Mouse (Mus musculus) midbrain, postnatal 0 days (tissue): ENCODE results near the gene Adamts4. TPM values are rescaled to one million over a fixed set of nuclear protein-coding genes. Genes with fewer than 3 reads are reported as not detected.

Experiments used
- ATAC-seq: fragments of 200-750 bp; cut with Nextera tagmentation; 2 replicates; pipeline ENCODE4 v1.8.0; 2017; ENCODE audit warnings: moderate number of reproducible peaks, mild to moderate bottlenecking, moderate TSS enrichment, moderate library complexity; ENCODE audit not compliant: low FRiP score
- DNase-seq: peaks from one replicate; pipeline ENCODE4 v3.0.0-alpha.2; 2015; ENCODE audit warnings: low spot score
- H3K27ac ChIP-seq: fragments of 300-500 bp; sonication (generic); 2 replicates; pipeline ENCODE4 v1.5.1; 2014; ENCODE audit warnings: low read depth, mild to moderate bottlenecking, low read length, mixed read lengths
- H3K27me3 ChIP-seq: fragments of 300-500 bp; sonication (generic); 2 replicates; pipeline ENCODE4 v1.6.1; 2014; ENCODE audit warnings: low read length, control low read depth, mixed read lengths; ENCODE audit not compliant: insufficient read depth
- H3K36me3 ChIP-seq: fragments of 300-500 bp; sonication (generic); 2 replicates; pipeline ENCODE4 v1.6.1; 2014; ENCODE audit warnings: low read length, control low read depth, mixed read lengths; ENCODE audit not compliant: insufficient read depth
- H3K4me1 ChIP-seq: fragments of 300-500 bp; sonication (generic); 2 replicates; pipeline ENCODE4 v1.6.1; 2014; ENCODE audit warnings: mild to moderate bottlenecking, control low read depth, antibody characterized with exemption, low read length, mixed read lengths; ENCODE audit not compliant: insufficient read depth
- H3K4me2 ChIP-seq: fragments of 300-500 bp; sonication (generic); 2 replicates; pipeline ENCODE4 v1.6.1; 2014; ENCODE audit warnings: low read depth, mild to moderate bottlenecking, low read length, mixed read lengths; ENCODE audit not compliant: poor library complexity, severe bottlenecking
- H3K4me3 ChIP-seq: fragments of 300-500 bp; sonication (generic); 2 replicates; pipeline ENCODE4 v1.5.1; 2014; ENCODE audit warnings: low read depth, mild to moderate bottlenecking, low read length, moderate library complexity
- H3K9ac ChIP-seq: fragments of 300-500 bp; sonication (generic); replicated peaks from 2 replicates; pipeline ENCODE4 v1.6.1; 2014; ENCODE audit warnings: mild to moderate bottlenecking, low read length, moderate library complexity, mixed read lengths; ENCODE audit not compliant: poor library complexity, severe bottlenecking
- H3K9me3 ChIP-seq: fragments of 300-500 bp; sonication (generic); 2 replicates; pipeline ENCODE4 v1.6.1; 2016; ENCODE audit warnings: low read length, control low read depth
- CTCF ChIP-seq: IDR thresholded peaks from 2 replicates; pipeline ENCODE4 v1.5.1; 2016; ENCODE audit warnings: antibody characterized with exemption, mild to moderate bottlenecking
- WGBS: fragments of 180-500 bp; shearing (Covaris S2); extraction: QIAGEN DNeasy Blood & Tissue Kit; methylation state at CpG from one replicate; pipeline ENCODE4 v1.1.7; 2014; 5-methylcytosine and 5-hydroxymethylcytosine counted together
- polyA plus RNA-seq: library from polyadenylated mRNA; unstranded; fragments of >200 nt; fragmentation: Nextera tagmentation; extraction: Ambion mirVana; gene quantifications from 2 replicates; pipeline ENCODE4 v1.2.1, GENCODE M21; 2015
- total RNA-seq: library from RNA; depleted of rRNA; stranded (reverse); fragments of >200 nt; gene quantifications from 2 replicates; pipeline ENCODE4 v1.2.3, GENCODE M21; 2014

Gene Adamts4
- total and polyA plus RNA-seq, 2 experiments from 2014 or later = 4.2 to 8.2 TPM

- H3K36me3 ChIP-seq = no peaks in the 10 kb centered on the region
- TF ChIP-seq CTCF = peak; percentile 26
- no peaks in the 10 kb centered on the region for H3K9me3 ChIP-seq
- no peak overlapping the region for H3K4me2 ChIP-seq
- H3K9ac ChIP-seq = no peak overlapping the region
- ATAC-seq (no peak), DNase-seq (no peak)
- WGBS = 91% methylated on average over 24 of the region's 24 CpGs
- H3K27me3 ChIP-seq = no peaks in the 10 kb centered on the region
- H3K4me1 ChIP-seq = 0 out of 2 replicates have a peak, but pooled peaks cover 3% of the 10 kb centered on the region
- H3K27ac ChIP-seq = no peak overlapping the region
- no peak overlapping the region for H3K4me3 ChIP-seq
Observed at GRCm38 (mm10) chr1:171256095-171256818, 6.0 kb downstream of the Adamts4 start.

- DNase-seq (peak; percentile 81), ATAC-seq (0 out of 2 replicates have a peak, but pooled peaks have one; percentile 9)
- H3K4me2 ChIP-seq = no peak overlapping the region
- no peaks in the 10 kb centered on the region for H3K27me3 ChIP-seq
- H3K36me3 ChIP-seq = no peaks in the 10 kb centered on the region
- no peaks in the 10 kb centered on the region for H3K9me3 ChIP-seq
- H3K4me3 ChIP-seq = no peak overlapping the region
- 71% methylated on average over 15 of the region's 15 CpGs for WGBS
- H3K4me1 ChIP-seq = 0 out of 2 replicates have a peak, but pooled peaks cover 2% of the 10 kb centered on the region
- H3K27ac ChIP-seq = no peak overlapping the region
- no peak overlapping the region for H3K9ac ChIP-seq
- peak; percentile 87 for TF ChIP-seq CTCF
Observed at GRCm38 (mm10) chr1:171256937-171257548, 6.8 kb downstream of the Adamts4 start.

- Histone ChIP-seq H3K36me3 (no peaks in the 10 kb centered on the region), H3K9me3 (no peaks in the 10 kb centered on the region), H3K9ac (no peak overlapping the region), H3K4me1 (no peaks in the 10 kb centered on the region), H3K4me2 (no peak overlapping the region), H3K27ac (no peak overlapping the region), H3K4me3 (no peak overlapping the region), H3K27me3 (no peaks in the 10 kb centered on the region)
- 86% methylated on average over 9 of the region's 9 CpGs for WGBS
- no peak for DNase-seq
- ATAC-seq = no peak
- no peak for TF ChIP-seq CTCF
Observed at GRCm38 (mm10) chr1:171257781-171258180, 7.6 kb downstream of the Adamts4 start.

- ATAC-seq = no peak
- TF ChIP-seq CTCF = no peak
- Histone ChIP-seq H3K36me3 (no peaks in the 10 kb centered on the region), H3K9me3 (no peaks in the 10 kb centered on the region), H3K27ac (no peak overlapping the region), H3K4me1 (peaks cover 5% of the 10 kb centered on the region; the same call in 1 of the 2 replicates), H3K4me2 (no peak overlapping the region), H3K9ac (no peak overlapping the region), H3K4me3 (no peak overlapping the region), H3K27me3 (no peaks in the 10 kb centered on the region)
- no peak for DNase-seq
- 87% methylated on average over 17 of the region's 17 CpGs for WGBS
Observed at GRCm38 (mm10) chr1:171258921-171259320, 8.7 kb downstream of the Adamts4 start.

GRCm38 (mm10) chr1:171260316-171260715 is 10.1 kb downstream of the Adamts4 start:
- no peak overlapping the region for H3K27ac ChIP-seq
- H3K4me2 ChIP-seq = no peak overlapping the region
- H3K27me3 ChIP-seq = no peaks in the 10 kb centered on the region
- 91% methylated on average over 3 of the region's 3 CpGs for WGBS
- H3K9ac ChIP-seq = no peak overlapping the region
- H3K9me3 ChIP-seq = no peaks in the 10 kb centered on the region
- DNase-seq = no peak
- no peak for TF ChIP-seq CTCF
- peaks cover 5% of the 10 kb centered on the region; the same call in 1 of the 2 replicates for H3K4me1 ChIP-seq
- no peak for ATAC-seq
- no peak overlapping the region for H3K4me3 ChIP-seq
- H3K36me3 ChIP-seq = no peaks in the 10 kb centered on the region

GRCm38 (mm10) chr1:171262594-171263130 is 12.4 kb downstream of the Adamts4 start:
- Histone ChIP-seq H3K27ac (peak overlapping the region; percentile 73), H3K4me3 (peak overlapping the region; percentile 28), H3K4me1 (peaks cover 5% of the 10 kb centered on the region; the same call in 1 of the 2 replicates), H3K27me3 (no peaks in the 10 kb centered on the region), H3K9ac (peak overlapping the region; percentile 30), H3K36me3 (no peaks in the 10 kb centered on the region), H3K9me3 (no peaks in the 10 kb centered on the region), H3K4me2 (peak overlapping the region; percentile 51)
- DNase-seq = peak; percentile 85
- WGBS = 1% methylated on average over 8 of the region's 8 CpGs
- ATAC-seq = peak; percentile 79
- TF ChIP-seq CTCF = no peak
